Mouse (Mus musculus): ENCODE measurements at regions not wholly inside any gene's neighbourhood (a gene's known extent, or its start where the extent isn't known, plus 50 kb on each side); places are given as distances from the start of the nearest gene placed in this dataset.

DNA sequence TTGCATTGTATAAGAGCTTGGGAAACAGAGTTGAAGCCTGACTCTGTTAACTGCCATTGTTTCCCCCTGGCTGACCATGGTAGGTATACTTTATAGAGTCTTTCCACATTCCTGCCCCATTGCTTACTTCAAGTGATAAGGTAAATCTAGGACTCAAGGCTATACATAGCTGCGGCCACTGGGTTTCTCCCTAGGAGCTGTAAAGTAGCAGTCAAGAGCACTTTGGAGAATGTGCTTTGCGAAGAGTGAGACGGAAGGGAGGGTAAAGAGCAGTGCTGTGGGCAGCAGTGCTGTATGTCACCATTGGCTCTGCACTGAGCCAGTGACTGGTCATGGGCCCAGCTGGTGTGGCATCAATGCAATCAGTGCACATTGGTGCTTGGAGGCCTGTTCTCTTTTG, 240.1 kb downstream of the Rnd3 start:
- TF ChIP-seq CTCF (IDR thresholded peaks at IDR 0.05; ENCODE audit: borderline replicate concordance, extremely low read depth, insufficient read depth, insufficient read length) (no peak), POLR2A (IDR thresholded peaks at IDR 0.05; ENCODE audit: borderline replicate concordance, extremely low read depth, insufficient read depth, insufficient read length, poor library complexity, severe bottlenecking) (no peak)

Data from brain, embryonic 14.5 days (tissue).